Mouse (Mus musculus) kidney, embryonic 16.5 days (tissue): ENCODE data around the gene Nkx2-3. TPM values are rescaled to one million over a fixed set of nuclear protein-coding genes. Genes with fewer than 3 reads are reported as not detected.
A peak's percentile ranks its signal among the peaks of the same experiment; 100 is the strongest.

ENCODE experiments used
- ATAC-seq: fragments of 200-750 bp; cut with Nextera tagmentation; 2 replicates; pipeline ENCODE4 v1.8.0; 2017; ENCODE audit warnings: moderate TSS enrichment; ENCODE audit not compliant: low FRiP score, low TSS enrichment
- H3K27ac ChIP-seq: fragments of 300-500 bp; sonication (generic); 2 replicates; pipeline ENCODE4 v1.5.1; 2014; ENCODE audit warnings: low read length
- H3K27me3 ChIP-seq: fragments of 300-500 bp; sonication (generic); 2 replicates; pipeline ENCODE4 v1.6.1; 2014; ENCODE audit warnings: low read length, control low read depth, mixed read lengths; ENCODE audit not compliant: insufficient read depth
- H3K36me3 ChIP-seq: fragments of 300-500 bp; sonication (generic); 2 replicates; pipeline ENCODE4 v1.6.1; 2014; ENCODE audit warnings: low read length, control low read depth, mixed read lengths; ENCODE audit not compliant: insufficient read depth
- H3K4me1 ChIP-seq: fragments of 300-500 bp; sonication (generic); 2 replicates; pipeline ENCODE4 v1.6.1; 2014; ENCODE audit warnings: low read length, control low read depth, mixed read lengths; ENCODE audit not compliant: insufficient read depth
- H3K4me2 ChIP-seq: fragments of 300-500 bp; sonication (generic); replicated peaks from 2 replicates; pipeline ENCODE4 v1.6.1; 2014; ENCODE audit warnings: low read depth, low read length
- H3K4me3 ChIP-seq: fragments of 300-500 bp; sonication (generic); 2 replicates; pipeline ENCODE4 v1.5.1; 2014; ENCODE audit warnings: mild to moderate bottlenecking, low read length
- H3K9ac ChIP-seq: fragments of 300-500 bp; sonication (generic); replicated peaks from 2 replicates; pipeline ENCODE4 v1.6.1; 2014; ENCODE audit warnings: low read length
- H3K9me3 ChIP-seq: fragments of 300-500 bp; sonication (generic); 2 replicates; pipeline ENCODE4 v1.6.1; 2016; ENCODE audit warnings: low read length, control low read depth
- WGBS: fragments of 180-500 bp; shearing (Covaris S2); extraction: QIAGEN DNeasy Blood & Tissue Kit; methylation state at CpG from one replicate; pipeline ENCODE4 v1.1.7; 2014; 5-methylcytosine and 5-hydroxymethylcytosine counted together
- polyA plus RNA-seq: library from polyadenylated mRNA; unstranded; fragments of >200 nt; fragmentation: Nextera tagmentation; extraction: Ambion mirVana; gene quantifications from 2 replicates; pipeline ENCODE4 v1.2.1, GENCODE M21; 2015

The Nkx2-3 gene
- polyA plus RNA-seq, 1 experiment from 2014 or later, result 0.07 TPM

GRCm38 (mm10) chr19:43584788-43585187 lies 27.3 kb upstream of the Nkx2-3 start:
- H3K4me3 ChIP-seq, result peak overlapping the region; percentile 5; the same call in 1 of the 2 replicates
- no peak for ATAC-seq
- 2% methylated on average over 13 of the region's 13 CpGs for WGBS

GRCm38 (mm10) chr19:43592026-43592425 lies 20.1 kb upstream of the Nkx2-3 start:
- Histone ChIP-seq H3K27ac (no peak overlapping the region), H3K4me1 (no peaks in the 10 kb centered on the region), H3K4me2 (no peak overlapping the region), H3K27me3 (peaks cover 84% of the 10 kb centered on the region), H3K4me3 (no peak overlapping the region), H3K9me3 (no peaks in the 10 kb centered on the region), H3K36me3 (no peaks in the 10 kb centered on the region), H3K9ac (no peak overlapping the region)
- no peak for ATAC-seq
- whole genome bisulfite sequencing, result 60% methylated on average over 4 of the region's 4 CpGs

More at GRCm38 (mm10) chr19:43584788-43585187, 27.3 kb upstream of the Nkx2-3 start:
- Histone ChIP-seq H3K4me1 (0 out of 2 replicates have a peak, but pooled peaks cover 7% of the 10 kb centered on the region), H3K27ac (no peak overlapping the region), H3K9ac (no peak overlapping the region), H3K9me3 (no peaks in the 10 kb centered on the region), H3K27me3 (peaks cover 90% of the 10 kb centered on the region), H3K36me3 (no peaks in the 10 kb centered on the region), H3K4me2 (peak overlapping the region; percentile 9)

GRCm38 (mm10) chr19:43596981-43597380 lies 15.1 kb upstream of the Nkx2-3 start:
- H3K9me3 ChIP-seq, result no peaks in the 10 kb centered on the region
- WGBS, result 10% methylated on average over 5 of the region's 5 CpGs
- no peak overlapping the region for H3K9ac ChIP-seq
- no peak overlapping the region for H3K4me3 ChIP-seq
- no peak overlapping the region for H3K4me2 ChIP-seq
- H3K36me3 ChIP-seq, result no peaks in the 10 kb centered on the region
- no peak overlapping the region for H3K27ac ChIP-seq
- H3K27me3 ChIP-seq, result peaks cover 97% of the 10 kb centered on the region
- H3K4me1 ChIP-seq, result peaks cover 11% of the 10 kb centered on the region
- ATAC-seq, result no peak

GRCm38 (mm10) chr19:43598741-43599660 lies 13.1 kb upstream of the Nkx2-3 start:
- H3K9me3 ChIP-seq, result no peaks in the 10 kb centered on the region
- no peak overlapping the region for H3K27ac ChIP-seq
- peaks cover 97% of the 10 kb centered on the region for H3K27me3 ChIP-seq
- H3K4me1 ChIP-seq, result peaks cover 11% of the 10 kb centered on the region
- no peak overlapping the region for H3K9ac ChIP-seq
- H3K4me2 ChIP-seq, result peak overlapping the region; percentile 2; the same call in 1 of the 2 replicates
- H3K4me3 ChIP-seq, result peak overlapping the region; percentile 1; the same call in 1 of the 2 replicates
- no peak for ATAC-seq
- 4% methylated on average over 23 of the region's 25 CpGs for WGBS
- H3K36me3 ChIP-seq, result no peaks in the 10 kb centered on the region

GRCm38 (mm10) chr19:43599776-43600544 lies 12.2 kb upstream of the Nkx2-3 start:
- Histone ChIP-seq H3K9ac (no peak overlapping the region), H3K4me3 (peak overlapping the region; percentile 1; the same call in 1 of the 2 replicates), H3K4me2 (peak overlapping the region; percentile 2; the same call in 1 of the 2 replicates), H3K27me3 (peaks cover 99% of the 10 kb centered on the region), H3K36me3 (no peaks in the 10 kb centered on the region), H3K27ac (no peak overlapping the region), H3K9me3 (no peaks in the 10 kb centered on the region), H3K4me1 (peaks cover 11% of the 10 kb centered on the region)
- 1% methylated on average over 27 of the region's 27 CpGs for WGBS
- ATAC-seq, result 0 out of 2 replicates have a peak, but pooled peaks have one; percentile 23

- Histone ChIP-seq H3K9ac (no peak overlapping the region), H3K27ac (no peak overlapping the region), H3K4me1 (peaks cover 11% of the 10 kb centered on the region), H3K4me3 (no peak overlapping the region), H3K27me3 (peaks cover 99% of the 10 kb centered on the region), H3K36me3 (no peaks in the 10 kb centered on the region), H3K4me2 (no peak overlapping the region), H3K9me3 (no peaks in the 10 kb centered on the region)
- under 1% methylated on average over 33 of the region's 33 CpGs for whole genome bisulfite sequencing
- no peak for ATAC-seq
Measured at GRCm38 (mm10) chr19:43600545-43601331, 11.4 kb upstream of the Nkx2-3 start.

- WGBS, result 1% methylated on average over 27 of the region's 27 CpGs
- Histone ChIP-seq H3K4me2 (no peak overlapping the region), H3K9me3 (no peaks in the 10 kb centered on the region), H3K27me3 (peaks cover 99% of the 10 kb centered on the region), H3K36me3 (no peaks in the 10 kb centered on the region), H3K4me3 (no peak overlapping the region), H3K27ac (no peak overlapping the region), H3K9ac (no peak overlapping the region), H3K4me1 (peaks cover 11% of the 10 kb centered on the region)
- no peak for ATAC-seq
Measured at GRCm38 (mm10) chr19:43601440-43601839, 10.7 kb upstream of the Nkx2-3 start.

GRCm38 (mm10) chr19:43601996-43602590 lies 10.0 kb upstream of the Nkx2-3 start:
- Histone ChIP-seq H3K4me1 (peaks cover 11% of the 10 kb centered on the region), H3K36me3 (no peaks in the 10 kb centered on the region), H3K9ac (no peak overlapping the region), H3K9me3 (no peaks in the 10 kb centered on the region), H3K27ac (no peak overlapping the region), H3K4me2 (no peak overlapping the region), H3K4me3 (no peak overlapping the region), H3K27me3 (peaks cover 99% of the 10 kb centered on the region)
- 3% methylated on average over 12 of the region's 12 CpGs for WGBS
- no peak for ATAC-seq

GRCm38 (mm10) chr19:43603521-43603920 lies 8.6 kb upstream of the Nkx2-3 start:
- WGBS, result 2% methylated on average over 5 of the region's 5 CpGs
- Histone ChIP-seq H3K27me3 (peaks cover 98% of the 10 kb centered on the region), H3K4me3 (no peak overlapping the region), H3K4me2 (no peak overlapping the region), H3K9ac (no peak overlapping the region), H3K9me3 (no peaks in the 10 kb centered on the region), H3K27ac (no peak overlapping the region), H3K4me1 (peaks cover 11% of the 10 kb centered on the region), H3K36me3 (no peaks in the 10 kb centered on the region)
- ATAC-seq, result no peak
